Mouse (Mus musculus): ENCODE results near the gene Med11.
A peak's percentile ranks its signal among the peaks of the same experiment; 100 is the strongest.
"Not testable (repeated sequence)": the region's sequence is repeated elsewhere in the genome, so short reads cannot be mapped to it uniquely, and the experiment has no call there.

Med11 gene

DNA sequence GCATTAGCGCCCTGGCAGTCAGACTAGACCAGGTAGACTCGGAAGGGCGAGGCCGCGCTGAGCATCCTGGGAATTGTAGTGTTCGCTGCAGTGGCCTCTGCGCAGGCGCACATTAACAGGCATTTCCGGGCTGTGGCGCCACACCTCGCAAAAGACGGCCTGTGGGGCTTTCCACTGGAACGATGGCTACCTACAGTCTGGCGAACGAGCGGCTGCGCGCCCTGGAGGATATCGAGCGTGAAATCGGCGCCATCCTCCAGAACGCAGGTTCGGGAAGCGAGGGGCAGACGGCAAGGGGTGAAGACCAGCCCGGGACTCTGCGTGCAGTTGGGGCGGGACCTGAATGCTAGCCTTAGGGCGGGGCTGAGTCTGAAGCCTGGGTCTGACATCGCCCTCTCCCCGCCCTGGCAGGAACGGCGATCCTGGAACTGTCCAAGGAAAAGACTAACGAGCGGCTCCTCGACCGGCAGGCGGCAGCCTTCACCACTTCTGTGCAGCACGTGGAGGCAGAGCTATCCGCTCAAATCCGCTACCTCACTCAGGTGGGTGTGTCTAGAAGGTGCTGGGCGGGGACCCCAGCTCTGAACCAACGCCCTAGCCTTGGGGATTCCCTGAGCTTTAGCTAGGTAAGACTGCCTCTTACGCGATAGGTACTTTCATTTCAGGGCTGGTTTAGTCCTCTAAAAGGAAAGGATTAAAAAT lies at the start of gene Med11:
Gene Med11, plus strand, starts transcription at position 123 of the 702 bp plus-strand sequence.
- peak; percentile 95 for DNase-seq (ENCODE audit: low read depth)

- no peak for DNase-seq (ENCODE audit: low read depth)
Measured at GRCm38 (mm10) chr11:70403598-70403997, 48.1 kb upstream of the Med11 start.

DNA sequence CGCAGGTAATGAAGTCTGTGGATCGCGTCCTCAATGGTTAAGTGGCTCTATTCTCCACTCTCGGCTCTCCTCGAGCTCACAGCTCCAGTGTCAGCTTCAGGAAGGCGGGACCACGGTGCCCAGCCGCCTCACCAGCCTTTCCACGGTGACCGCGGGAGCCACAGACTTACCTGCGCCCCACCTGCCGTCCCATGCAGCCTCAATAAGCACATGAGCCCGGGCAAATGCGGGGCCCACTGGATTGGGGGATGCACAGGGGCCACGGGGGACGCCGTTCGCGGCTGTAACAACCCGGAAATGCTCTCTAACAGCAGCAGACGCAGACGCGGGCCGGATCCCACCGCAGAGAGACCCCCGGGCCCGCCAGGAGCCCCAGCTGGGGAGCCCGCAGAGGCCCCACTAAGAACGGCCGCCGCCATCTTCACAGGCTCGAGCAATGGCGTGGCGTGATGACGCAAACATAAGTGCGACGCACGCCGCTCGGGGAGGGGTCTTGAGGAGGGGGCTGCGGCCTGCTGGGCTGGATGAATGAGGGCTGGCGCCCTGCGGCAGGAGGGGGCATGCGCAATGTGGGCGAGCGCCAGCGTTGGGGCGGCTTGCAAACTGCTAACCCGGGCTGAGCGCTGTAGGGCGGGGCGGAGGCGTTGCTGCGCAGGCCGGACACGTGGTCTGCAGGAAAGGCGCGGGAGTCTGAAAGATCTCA lies 42.0 kb upstream of the Med11 start, which contains the start of gene Pelp1:
Gene Pelp1, minus strand, starts transcription at position 438 of the 703 bp plus-strand sequence.
- peak; percentile 66 for DNase-seq (ENCODE audit: low read depth)

- DNase-seq (ENCODE audit: low read depth): no peak
Measured at GRCm38 (mm10) chr11:70410297-70410643, 41.4 kb upstream of the Med11 start.

DNA sequence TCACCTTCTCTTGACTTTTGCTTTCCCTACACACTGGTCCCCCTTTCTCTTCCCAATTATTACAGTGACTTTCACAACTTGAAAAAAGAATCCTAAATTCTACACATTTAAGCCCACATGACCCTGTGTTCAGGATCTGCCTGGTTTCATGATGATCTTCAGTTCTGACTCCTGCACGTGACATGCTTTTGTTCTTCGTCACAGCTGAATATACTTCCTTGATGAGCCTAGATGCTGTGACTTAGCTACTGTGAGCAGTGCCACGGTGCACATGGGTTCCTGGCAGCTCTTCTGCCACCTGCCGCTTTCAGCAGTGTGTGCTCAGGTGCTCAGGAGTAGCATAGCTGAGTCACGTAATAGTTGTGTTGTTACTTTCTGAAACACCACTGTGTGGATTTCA lies 39.1 kb upstream of the Med11 start:
- no peak for DNase-seq (ENCODE audit: low read depth)

GRCm38 (mm10) chr11:70413961-70414360 lies 37.8 kb upstream of the Med11 start:
- peak; percentile 66 for DNase-seq (ENCODE audit: low read depth)

- no peak for DNase-seq (ENCODE audit: low read depth)
Measured at GRCm38 (mm10) chr11:70418199-70418598, 33.5 kb upstream of the Med11 start.

- DNase-seq (ENCODE audit: low read depth): no peak
Measured at GRCm38 (mm10) chr11:70419486-70419885, 32.2 kb upstream of the Med11 start.

- not testable (repeated sequence) for DNase-seq (ENCODE audit: low read depth)
Measured at GRCm38 (mm10) chr11:70426598-70426997, 25.1 kb upstream of the Med11 start.

DNA sequence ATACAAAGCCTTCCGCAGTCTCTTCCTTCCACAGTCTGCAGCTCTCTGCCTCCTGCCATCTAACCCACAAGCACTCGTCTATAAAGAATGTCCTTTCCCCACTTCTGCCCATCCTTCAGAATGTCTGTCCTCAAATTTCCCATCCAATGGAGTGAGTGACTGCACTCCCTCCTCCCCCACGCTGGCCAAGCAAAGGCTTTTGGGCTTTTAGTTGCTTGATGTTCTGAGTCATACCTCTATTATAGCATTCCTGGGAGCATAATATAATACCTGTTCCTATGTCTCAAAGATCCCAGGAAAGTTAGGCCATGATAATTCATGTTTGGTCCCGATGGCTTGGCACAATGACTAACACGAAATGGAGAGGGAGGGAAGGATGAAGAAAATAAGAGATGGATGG lies 20.1 kb upstream of the Med11 start:
- no peak for DNase-seq (ENCODE audit: low read depth)

- DNase-seq (ENCODE audit: low read depth): peak; percentile 93
Measured at GRCm38 (mm10) chr11:70432048-70432894, 19.4 kb upstream of the Med11 start, which contains the start of gene Arrb2. Gene Arrb2 (plus strand): TSS chr11:70432635.

DNA sequence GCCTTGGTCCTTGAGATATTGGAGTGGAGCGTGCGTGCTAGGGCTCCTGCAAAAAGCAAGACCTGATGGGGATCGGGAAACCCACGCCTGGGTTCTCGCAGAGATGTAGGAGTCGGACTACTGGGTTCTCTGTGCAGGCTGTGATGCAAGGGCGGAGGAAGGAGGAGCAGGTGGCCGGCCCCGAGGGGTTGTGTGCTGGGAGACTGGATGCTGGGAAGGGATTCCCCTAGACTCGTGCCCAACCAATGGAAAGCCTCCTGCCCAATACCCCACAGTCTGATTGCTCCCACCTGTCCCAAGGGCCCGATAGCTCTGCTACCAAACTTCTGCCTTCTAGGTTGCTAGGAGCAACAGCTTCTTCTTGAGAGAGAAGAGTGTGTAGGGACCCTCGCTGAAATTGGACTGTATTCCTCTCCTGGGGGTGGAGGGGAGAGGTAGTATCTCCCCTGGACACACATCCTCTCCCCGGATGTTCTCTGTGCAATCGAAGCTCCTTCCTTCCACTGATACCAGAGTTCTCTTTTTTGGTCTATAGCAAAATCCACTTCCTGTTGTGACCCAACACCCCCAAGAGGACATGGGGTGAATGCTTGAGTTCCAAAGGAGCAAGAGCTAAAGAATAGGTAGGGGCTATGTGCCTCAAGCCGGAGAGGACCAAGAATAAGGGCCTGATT lies 18.7 kb upstream of the Med11 start:
- DNase-seq (ENCODE audit: low read depth): no peak

GRCm38 (mm10) chr11:70433569-70433943 lies 18.2 kb upstream of the Med11 start:
- no peak for DNase-seq (ENCODE audit: low read depth)

GRCm38 (mm10) chr11:70433951-70434350 lies 17.8 kb upstream of the Med11 start:
- no peak for DNase-seq (ENCODE audit: low read depth)

- DNase-seq (ENCODE audit: low read depth): no peak
Measured at GRCm38 (mm10) chr11:70435476-70435875, 16.2 kb upstream of the Med11 start.

DNA sequence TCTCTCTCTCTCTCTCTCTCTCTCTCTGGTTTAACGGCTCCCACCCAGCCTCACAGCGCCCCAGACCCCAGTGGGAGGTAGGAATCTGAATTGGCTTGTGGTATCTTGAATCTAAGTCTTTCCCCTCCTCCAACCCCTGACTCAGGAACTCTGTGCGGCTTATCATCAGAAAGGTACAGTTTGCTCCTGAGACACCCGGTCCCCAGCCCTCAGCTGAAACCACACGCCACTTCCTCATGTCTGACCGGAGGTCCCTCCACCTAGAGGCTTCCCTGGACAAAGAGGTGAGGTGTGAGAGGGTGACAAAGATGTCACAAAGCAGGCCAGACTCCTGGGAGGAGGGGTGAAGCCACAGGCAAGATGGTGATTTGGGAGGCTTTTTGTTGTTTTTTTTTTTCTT lies 14.3 kb upstream of the Med11 start:
- no peak for DNase-seq (ENCODE audit: low read depth)

GRCm38 (mm10) chr11:70438728-70439374 lies 12.9 kb upstream of the Med11 start:
- no peak for DNase-seq (ENCODE audit: low read depth)

DNA sequence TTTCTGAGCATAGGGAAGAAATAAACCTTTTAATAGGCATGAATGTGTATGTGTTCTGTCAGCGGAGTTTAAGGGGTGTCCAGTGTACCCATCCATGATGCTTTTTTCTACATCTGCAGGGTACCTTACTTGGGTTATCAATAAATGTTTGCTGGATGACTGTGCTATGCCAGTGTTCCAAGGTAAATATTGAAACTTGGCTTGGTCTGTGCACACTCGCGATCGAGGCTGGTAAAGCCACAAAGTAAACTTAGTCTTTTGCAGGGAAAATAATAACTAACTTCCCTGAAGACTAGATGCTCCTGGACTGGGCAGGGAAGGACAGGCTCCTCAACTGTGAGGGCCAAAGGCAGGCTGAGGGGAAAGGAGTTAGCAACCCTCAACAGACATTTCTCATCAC lies 11.1 kb upstream of the Med11 start:
- DNase-seq (ENCODE audit: low read depth): no peak

GRCm38 (mm10) chr11:70441882-70442281 lies 9.8 kb upstream of the Med11 start:
- DNase-seq (ENCODE audit: low read depth): no peak

DNA sequence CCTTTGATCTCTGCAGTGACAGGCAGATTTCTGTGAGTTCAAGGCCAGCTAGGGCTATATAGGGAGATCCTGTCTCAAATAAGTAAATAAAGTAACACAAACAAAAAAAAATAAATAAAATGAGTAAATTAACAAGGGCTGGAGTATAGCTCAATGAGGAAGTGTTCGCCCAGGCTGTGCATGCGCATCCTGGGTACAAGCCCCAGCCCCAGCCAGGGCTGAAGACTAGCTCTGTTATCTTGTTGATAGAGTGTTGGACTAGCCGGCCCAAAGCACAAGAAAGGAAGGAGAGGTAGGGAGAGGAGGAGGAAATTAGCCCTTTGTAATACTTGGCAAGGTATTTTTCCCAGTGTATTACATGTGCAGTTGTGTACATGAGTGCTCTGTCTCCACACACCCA lies 7.8 kb upstream of the Med11 start:
- no peak for DNase-seq (ENCODE audit: low read depth)

DNA sequence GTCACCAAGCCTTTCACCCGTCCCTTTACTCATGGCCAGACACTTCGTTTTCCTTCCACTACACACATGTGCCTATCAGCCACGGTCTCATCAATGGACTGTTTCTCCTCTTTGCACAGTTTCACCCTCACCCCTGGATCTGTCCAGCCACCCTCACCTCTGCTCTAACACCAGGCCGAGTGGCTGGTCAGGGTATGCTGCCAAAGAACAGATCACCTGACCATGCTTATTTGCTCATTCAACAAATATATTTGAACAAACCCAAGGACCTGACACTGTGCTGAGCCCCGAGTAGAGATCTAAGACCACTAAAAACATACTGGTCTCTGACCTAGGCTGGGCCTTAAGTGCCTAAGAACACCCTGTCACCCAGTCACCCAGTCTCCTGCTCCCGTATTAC lies 7.1 kb upstream of the Med11 start:
- DNase-seq (ENCODE audit: low read depth): no peak

DNA sequence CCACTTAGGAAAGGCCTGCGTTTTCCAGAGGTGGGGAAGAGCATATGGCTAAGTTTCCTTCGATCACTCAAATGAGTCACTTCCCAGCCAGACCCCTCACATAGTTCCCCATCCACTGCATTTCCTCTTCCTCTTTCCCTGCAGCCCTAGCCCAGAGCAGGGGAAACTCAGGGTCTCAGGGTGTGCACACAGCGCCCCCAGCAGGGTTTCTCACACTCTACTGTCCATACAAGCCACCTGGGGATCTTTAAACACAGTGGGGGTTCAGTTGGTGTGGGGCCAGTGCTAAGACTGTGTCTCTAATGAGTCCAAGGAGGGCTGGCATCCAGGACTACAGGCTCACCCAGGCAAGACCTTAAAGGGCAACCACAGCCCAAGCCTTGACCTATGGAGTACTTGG lies 5.0 kb upstream of the Med11 start:
- DNase-seq (ENCODE audit: low read depth): no peak
